Mouse (Mus musculus): ENCODE results near the gene Abcb5. TPM values are rescaled to one million over a fixed set of nuclear protein-coding genes. Genes with fewer than 3 reads are reported as not detected.
A peak's percentile ranks its signal among the peaks of the same experiment; 100 is the strongest.

The Abcb5 gene
- polyA plus RNA-seq, 1 experiment from 2014 or later, result not detected

- 20% methylated on average over 3 of the region's 3 CpGs for WGBS
- no peak overlapping the region for H3K4me3 ChIP-seq (replicated peaks; ENCODE audit: low read length)
- peaks cover 98% of the 10 kb centered on the region for H3K27me3 ChIP-seq (ENCODE audit: control insufficient read depth, insufficient read depth, low read length)
- H3K4me1 ChIP-seq (replicated peaks; ENCODE audit: control insufficient read depth, insufficient read depth, low read length), result peaks cover 9% of the 10 kb centered on the region
- no peak overlapping the region for H3K9ac ChIP-seq
- H3K36me3 ChIP-seq (replicated peaks; ENCODE audit: control insufficient read depth, insufficient read depth), result no peaks in the 10 kb centered on the region
- no peak overlapping the region for H3K27ac ChIP-seq
- H3K9me3 ChIP-seq (ENCODE audit: control insufficient read depth, low read length), result no peaks in the 10 kb centered on the region
- ATAC-seq (ENCODE audit: low FRiP score) (no peak), DNase-seq (ENCODE audit: low spot score) (no peak)
- no peak overlapping the region for H3K4me2 ChIP-seq (replicated peaks)
Observed at GRCm38 (mm10) chr12:118844841-118845240, 121.4 kb downstream of the Abcb5 start.

- ATAC-seq (ENCODE audit: low FRiP score), result no peak
- DNase-seq (ENCODE audit: low spot score), result no peak
- H3K4me3 ChIP-seq (replicated peaks; ENCODE audit: low read length), result no peak overlapping the region
- no peaks in the 10 kb centered on the region for H3K9me3 ChIP-seq (ENCODE audit: control insufficient read depth, low read length)
- H3K4me2 ChIP-seq (replicated peaks), result no peak overlapping the region
- no peak overlapping the region for H3K9ac ChIP-seq
- H3K27ac ChIP-seq, result no peak overlapping the region
- peaks cover 98% of the 10 kb centered on the region for H3K27me3 ChIP-seq (ENCODE audit: control insufficient read depth, insufficient read depth, low read length)
- H3K4me1 ChIP-seq (replicated peaks; ENCODE audit: control insufficient read depth, insufficient read depth, low read length), result peaks cover 9% of the 10 kb centered on the region
- no peaks in the 10 kb centered on the region for H3K36me3 ChIP-seq (replicated peaks; ENCODE audit: control insufficient read depth, insufficient read depth)
Observed at GRCm38 (mm10) chr12:118844111-118844510, 122.1 kb downstream of the Abcb5 start.

GRCm38 (mm10) chr12:118842671-118843411, 123.4 kb downstream of the Abcb5 start:
- Histone ChIP-seq H3K4me1 (replicated peaks; ENCODE audit: control insufficient read depth, insufficient read depth, low read length) (peaks cover 9% of the 10 kb centered on the region; the same call in 1 of the 2 replicates), H3K4me2 (replicated peaks) (peak overlapping the region; percentile 41), H3K9me3 (ENCODE audit: control insufficient read depth, low read length) (no peaks in the 10 kb centered on the region), H3K27me3 (ENCODE audit: control insufficient read depth, insufficient read depth, low read length) (peaks cover 98% of the 10 kb centered on the region), H3K9ac (no peak overlapping the region), H3K27ac (no peak overlapping the region), H3K4me3 (replicated peaks; ENCODE audit: low read length) (peak overlapping the region; percentile 18), H3K36me3 (replicated peaks; ENCODE audit: control insufficient read depth, insufficient read depth) (no peaks in the 10 kb centered on the region)
- DNase-seq (ENCODE audit: low spot score) (no peak), ATAC-seq (ENCODE audit: low FRiP score) (0 out of 2 replicates have a peak, but pooled peaks have one; percentile 9)
- under 1% methylated on average over 33 of the region's 33 CpGs for WGBS

GRCm38 (mm10) chr12:118841971-118842550, 124.2 kb downstream of the Abcb5 start:
- Histone ChIP-seq H3K27ac (no peak overlapping the region), H3K9ac (no peak overlapping the region), H3K9me3 (ENCODE audit: control insufficient read depth, low read length) (no peaks in the 10 kb centered on the region), H3K4me3 (replicated peaks; ENCODE audit: low read length) (no peak overlapping the region), H3K36me3 (replicated peaks; ENCODE audit: control insufficient read depth, insufficient read depth) (no peaks in the 10 kb centered on the region), H3K27me3 (ENCODE audit: control insufficient read depth, insufficient read depth, low read length) (peaks cover 97% of the 10 kb centered on the region), H3K4me2 (replicated peaks) (no peak overlapping the region), H3K4me1 (replicated peaks; ENCODE audit: control insufficient read depth, insufficient read depth, low read length) (peaks cover 8% of the 10 kb centered on the region; the same call in 1 of the 2 replicates)
- DNase-seq (ENCODE audit: low spot score) (no peak), ATAC-seq (ENCODE audit: low FRiP score) (no peak)
- WGBS, result 16% methylated on average over 6 of the region's 6 CpGs

GRCm38 (mm10) chr12:118841381-118841922, 124.8 kb downstream of the Abcb5 start:
- Histone ChIP-seq H3K4me3 (replicated peaks; ENCODE audit: low read length) (no peak overlapping the region), H3K36me3 (replicated peaks; ENCODE audit: control insufficient read depth, insufficient read depth) (no peaks in the 10 kb centered on the region), H3K9ac (no peak overlapping the region), H3K4me2 (replicated peaks) (no peak overlapping the region), H3K9me3 (ENCODE audit: control insufficient read depth, low read length) (no peaks in the 10 kb centered on the region), H3K27ac (no peak overlapping the region), H3K27me3 (ENCODE audit: control insufficient read depth, insufficient read depth, low read length) (peaks cover 97% of the 10 kb centered on the region), H3K4me1 (replicated peaks; ENCODE audit: control insufficient read depth, insufficient read depth, low read length) (peaks cover 8% of the 10 kb centered on the region)
- 8% methylated on average over 5 of the region's 5 CpGs for WGBS
- no peak for ATAC-seq (ENCODE audit: low FRiP score)
- DNase-seq (ENCODE audit: low spot score), result no peak

- no peak; the same call in 1 of the 2 replicates for ATAC-seq (ENCODE audit: low FRiP score)
- Histone ChIP-seq H3K27ac (no peak overlapping the region), H3K9ac (no peak overlapping the region), H3K4me2 (replicated peaks) (no peak overlapping the region), H3K9me3 (ENCODE audit: control insufficient read depth, low read length) (no peaks in the 10 kb centered on the region), H3K27me3 (ENCODE audit: control insufficient read depth, insufficient read depth, low read length) (peaks cover 97% of the 10 kb centered on the region), H3K36me3 (replicated peaks; ENCODE audit: control insufficient read depth, insufficient read depth) (no peaks in the 10 kb centered on the region), H3K4me3 (replicated peaks; ENCODE audit: low read length) (no peak overlapping the region), H3K4me1 (replicated peaks; ENCODE audit: control insufficient read depth, insufficient read depth, low read length) (peaks cover 9% of the 10 kb centered on the region)
- no peak for DNase-seq (ENCODE audit: low spot score)
- 4% methylated on average over 12 of the region's 12 CpGs for WGBS
Observed at GRCm38 (mm10) chr12:118840861-118841260, 125.4 kb downstream of the Abcb5 start.

GRCm38 (mm10) chr12:118840301-118840700, 125.9 kb downstream of the Abcb5 start:
- Histone ChIP-seq H3K4me2 (replicated peaks) (peak overlapping the region; percentile 19; the same call in 1 of the 2 replicates), H3K27ac (no peak overlapping the region), H3K9ac (no peak overlapping the region), H3K27me3 (ENCODE audit: control insufficient read depth, insufficient read depth, low read length) (peaks cover 96% of the 10 kb centered on the region), H3K4me3 (replicated peaks; ENCODE audit: low read length) (no peak overlapping the region), H3K9me3 (ENCODE audit: control insufficient read depth, low read length) (no peaks in the 10 kb centered on the region), H3K4me1 (replicated peaks; ENCODE audit: control insufficient read depth, insufficient read depth, low read length) (peaks cover 9% of the 10 kb centered on the region), H3K36me3 (replicated peaks; ENCODE audit: control insufficient read depth, insufficient read depth) (no peaks in the 10 kb centered on the region)
- no peak for DNase-seq (ENCODE audit: low spot score)
- no peak for ATAC-seq (ENCODE audit: low FRiP score)
- 1% methylated on average over 15 of the region's 15 CpGs for WGBS

GRCm38 (mm10) chr12:118839398-118839797, 126.8 kb downstream of the Abcb5 start:
- no peaks in the 10 kb centered on the region for H3K9me3 ChIP-seq (ENCODE audit: control insufficient read depth, low read length)
- H3K4me1 ChIP-seq (replicated peaks; ENCODE audit: control insufficient read depth, insufficient read depth, low read length), result peaks cover 9% of the 10 kb centered on the region
- H3K4me3 ChIP-seq (replicated peaks; ENCODE audit: low read length), result no peak overlapping the region
- ATAC-seq (ENCODE audit: low FRiP score) (no peak), DNase-seq (ENCODE audit: low spot score) (no peak)
- WGBS, result 14% methylated on average over 5 of the region's 5 CpGs
- H3K27me3 ChIP-seq (ENCODE audit: control insufficient read depth, insufficient read depth, low read length), result peaks cover 93% of the 10 kb centered on the region
- no peak overlapping the region for H3K9ac ChIP-seq
- H3K4me2 ChIP-seq (replicated peaks), result no peak overlapping the region
- no peaks in the 10 kb centered on the region for H3K36me3 ChIP-seq (replicated peaks; ENCODE audit: control insufficient read depth, insufficient read depth)
- no peak overlapping the region for H3K27ac ChIP-seq

GRCm38 (mm10) chr12:118838260-118838659, 128.0 kb downstream of the Abcb5 start:
- WGBS, result 4% methylated on average over 2 of the region's 2 CpGs
- H3K36me3 ChIP-seq (replicated peaks; ENCODE audit: control insufficient read depth, insufficient read depth), result no peaks in the 10 kb centered on the region

More at GRCm38 (mm10) chr12:118838260-118838659, 128.0 kb downstream of the Abcb5 start:
- H3K27ac ChIP-seq, result no peak overlapping the region
- H3K27me3 ChIP-seq (ENCODE audit: control insufficient read depth, insufficient read depth, low read length), result peaks cover 82% of the 10 kb centered on the region
- H3K9ac ChIP-seq, result no peak overlapping the region
- no peak for ATAC-seq (ENCODE audit: low FRiP score)
- no peaks in the 10 kb centered on the region for H3K9me3 ChIP-seq (ENCODE audit: control insufficient read depth, low read length)
- no peak overlapping the region for H3K4me2 ChIP-seq (replicated peaks)
- peaks cover 9% of the 10 kb centered on the region for H3K4me1 ChIP-seq (replicated peaks; ENCODE audit: control insufficient read depth, insufficient read depth, low read length)
- DNase-seq (ENCODE audit: low spot score), result no peak
- H3K4me3 ChIP-seq (replicated peaks; ENCODE audit: low read length), result no peak overlapping the region

Data from hindbrain, embryonic 14.5 days (tissue).